Mouse (Mus musculus) testis, postnatal 10 days (tissue): ENCODE results near the gene Gm20481.
"Not testable (repeated sequence)": the region's sequence is repeated elsewhere in the genome, so short reads cannot be mapped to it uniquely, and the experiment has no call there.

ENCODE experiments used
- DNase-seq: peaks from one replicate; pipeline ENCODE4 v3.0.0; 2021; ENCODE audit warnings: low spot score

Gm20481 gene

GRCm38 (mm10) chr17:34975581-34976492, 6.1 kb downstream of the Gm20481 start:
- DNase-seq: no peak

GRCm38 (mm10) chr17:34977000-34977399, 7.3 kb downstream of the Gm20481 start:
- DNase-seq: no peak

- DNase-seq: no peak
These were observed 8.5 kb downstream of the Gm20481 start for GRCm38 (mm10) chr17:34978239-34978638.

GRCm38 (mm10) chr17:34979631-34980030, 9.9 kb downstream of the Gm20481 start:
- no peak for DNase-seq

- no peak for DNase-seq
These were observed 10.9 kb downstream of the Gm20481 start for GRCm38 (mm10) chr17:34980655-34981054.

- DNase-seq: peak; percentile 90
These were observed 12.0 kb downstream of the Gm20481 start, which contains the start of gene Lsm2 for GRCm38 (mm10) chr17:34981690-34982180. Lsm2 (plus strand) TSS chr17:34981862.

GRCm38 (mm10) chr17:34982328-34982727, 12.6 kb downstream of the Gm20481 start:
- DNase-seq: no peak

- DNase-seq: no peak
These were observed 14.5 kb downstream of the Gm20481 start for GRCm38 (mm10) chr17:34984218-34984617.

- DNase-seq: no peak
These were observed 25.0 kb downstream of the Gm20481 start for GRCm38 (mm10) chr17:34994751-34995150.

- not testable (repeated sequence) for DNase-seq
These were observed 25.5 kb downstream of the Gm20481 start for GRCm38 (mm10) chr17:34995192-34995591.

GRCm38 (mm10) chr17:34995927-34996326, 26.2 kb downstream of the Gm20481 start:
- not testable (repeated sequence) for DNase-seq

- no peak for DNase-seq
These were observed 26.9 kb downstream of the Gm20481 start for GRCm38 (mm10) chr17:34996411-34997141.

- no peak for DNase-seq
These were observed 27.4 kb downstream of the Gm20481 start for GRCm38 (mm10) chr17:34997142-34997483.

GRCm38 (mm10) chr17:34998526-34999430, 29.1 kb downstream of the Gm20481 start:
- no peak for DNase-seq

- DNase-seq: not testable (repeated sequence)
These were observed 30.4 kb downstream of the Gm20481 start for GRCm38 (mm10) chr17:34999871-35000716.

GRCm38 (mm10) chr17:35000717-35001451, 31.2 kb downstream of the Gm20481 start, which contains the start of gene Vars:
Vars (plus strand) TSS chr17:35000987.
- DNase-seq: peak; percentile 91

GRCm38 (mm10) chr17:35001452-35002152, 31.9 kb downstream of the Gm20481 start:
- peak; percentile 52 for DNase-seq

- DNase-seq: no peak
These were observed 32.6 kb downstream of the Gm20481 start for GRCm38 (mm10) chr17:35002153-35002865.
